Comparison of ENCODE assay signal across 13 mouse cellular contexts in genomic region chr15:92434605-92435004, GRCm38 (mm10). TPM values are rescaled to one million over a fixed set of nuclear protein-coding genes. Genes with fewer than 3 reads are reported as not detected.
A peak's percentile ranks its signal among the peaks of the same experiment; 100 is the strongest.
DNase-seq lines count a peak whose midpoint lies in the region; ATAC-seq and TF ChIP-seq lines count a peak whose summit lies in the region.
"Had no signal": no experiment of that assay in that cellular context is flagged by ENCODE, and none has a peak within 500 bp of the region (broad histone marks: within the 10 kb centered on the region; RNA-seq: fewer than 3 reads in every experiment).

No protein-coding gene starts in this region.

- H3K79me2 ChIP-seq in heart, adult 2 months (replicated peaks; ENCODE audit: control insufficient read depth, insufficient read depth, low read length), result no peaks in the 10 kb centered on the region

- WGBS in heart, adult 2 months, result 8% methylated on average over 6 of the region's 6 CpGs
- WGBS in lung, postnatal 0 days, result 4% methylated on average over 6 of the region's 6 CpGs

- no peak for DNase-seq in heart, adult 2 months
- no peak for DNase-seq in heart, postnatal 14 days
- DNase-seq in lung, postnatal 0 days (ENCODE audit: low spot score), result peak; percentile 57
- no peak for DNase-seq in lung, postnatal 14 days
- peak; percentile 2 for DNase-seq in c-Kit-positive CD71-positive TER-119-negative erythroid progenitor cells, embryonic 14.5 days (ENCODE audit: low read depth)
- DNase-seq in retina, postnatal 7 days (ENCODE audit: low read depth, low spot score), result peak; percentile 39
- DNase-seq in layer of hippocampus, adult 8-10 months (ENCODE audit: low spot score in 2 of 2), result no peak
- DNase-seq in urinary bladder, postnatal 4 days (ENCODE audit: low spot score in 2 of 2), result no peak
- DNase-seq: kidney, postnatal 4 days; thymus, postnatal 4 days had no signal

- H3K4me2 ChIP-seq in lung, postnatal 0 days (replicated peaks; ENCODE audit: low read depth, low read length), result no peak overlapping the region
- H3K4me2 ChIP-seq: heart, embryonic 12.5 days; liver, embryonic 15.5 days; neural tube, embryonic 12.5 days had no signal

- TF ChIP-seq EP300 in heart, adult 2 months (IDR thresholded peaks at IDR 0.05; ENCODE audit: insufficient read depth, low read depth, low read length), result no peak
- no peak for TF ChIP-seq EP300 in lung, postnatal 0 days (IDR thresholded peaks at IDR 0.05)

- H3K4me1 ChIP-seq in heart, adult 2 months (ENCODE audit: control insufficient read depth, insufficient read depth, low read length), result no peaks in the 10 kb centered on the region
- no peaks in the 10 kb centered on the region for H3K4me1 ChIP-seq in lung, postnatal 0 days (ENCODE audit: insufficient read depth, low read depth, low read length)
- H3K4me1 ChIP-seq: heart, embryonic 12.5 days; liver, embryonic 15.5 days; neural tube, embryonic 12.5 days had no signal

- H3K9me3 ChIP-seq in lung, postnatal 0 days (ENCODE audit: low read length), result no peaks in the 10 kb centered on the region
- H3K9me3 ChIP-seq: heart, embryonic 12.5 days; liver, embryonic 15.5 days; neural tube, embryonic 12.5 days had no signal

- H3K27ac ChIP-seq in heart, adult 2 months, result no peak overlapping the region
- no peak overlapping the region for H3K27ac ChIP-seq in lung, postnatal 0 days (ENCODE audit: low read length)
- H3K27ac ChIP-seq: liver, embryonic 15.5 days; neural tube, embryonic 12.5 days had no signal

- H3K36me3 ChIP-seq in heart, adult 2 months (ENCODE audit: control insufficient read depth, insufficient read depth, low read length), result no peaks in the 10 kb centered on the region
- H3K36me3 ChIP-seq in lung, postnatal 0 days (ENCODE audit: insufficient read depth, low read length), result no peaks in the 10 kb centered on the region
- H3K36me3 ChIP-seq: heart, embryonic 12.5 days; liver, embryonic 15.5 days; neural tube, embryonic 12.5 days had no signal

- TF ChIP-seq CTCF in heart, adult 2 months (IDR thresholded peaks at IDR 0.05), result peak; percentile 76
- TF ChIP-seq CTCF in lung, postnatal 0 days (IDR thresholded peaks at IDR 0.05), result peak; percentile 68

- H3K4me3 ChIP-seq in heart, adult 2 months, result no peak overlapping the region
- H3K4me3 ChIP-seq in lung, postnatal 0 days (ENCODE audit: low read depth, low read length), result no peak overlapping the region
- H3K4me3 ChIP-seq: heart, embryonic 12.5 days; liver, embryonic 15.5 days; neural tube, embryonic 12.5 days had no signal

- no peak for ATAC-seq in lung, postnatal 0 days

- no peaks in the 10 kb centered on the region for H3K27me3 ChIP-seq in heart, adult 2 months (ENCODE audit: control insufficient read depth, insufficient read depth, low read length)
- H3K27me3 ChIP-seq in lung, postnatal 0 days (replicated peaks; ENCODE audit: insufficient read depth, low read length), result no peaks in the 10 kb centered on the region
- H3K27me3 ChIP-seq: heart, embryonic 12.5 days; liver, embryonic 15.5 days; neural tube, embryonic 12.5 days had no signal

- intact Hi-C loops in heart, adult 2 months (cut with DNase I), result loop anchor here (2.0 to 5.0 kb wide), 2 partner anchors 172 to 782 kb away; no protein-coding TSS in a partner anchor
- intact Hi-C loops in heart, postnatal 14 days (cut with DNase I), result loop anchor here (2.0 kb wide), 2 partner anchors 170 to 782 kb away; no protein-coding TSS in a partner anchor

- no peak overlapping the region for H3K9ac ChIP-seq in heart, adult 2 months (ENCODE audit: low read depth, low read length)
- no peak overlapping the region for H3K9ac ChIP-seq in lung, postnatal 0 days (replicated peaks; ENCODE audit: low read depth)
- H3K9ac ChIP-seq: heart, embryonic 12.5 days; liver, embryonic 15.5 days; neural tube, embryonic 12.5 days had no signal

- TF ChIP-seq POLR2A in heart, adult 2 months (IDR thresholded peaks at IDR 0.05; ENCODE audit: insufficient read depth, low read depth, low read length), result no peak

RNA-seq across cellular contexts. Expression of gene Pdzrn4, which starts 37.9 kb away (rescaled TPM):
- 1 to 10 TPM; 2.7 to 3.5 TPM for total RNA-seq in heart, adult 2 months (2021)
- 0.90 and 1.7 TPM in 2 replicates for polyA plus RNA-seq in heart, adult 2 months (2012; rRNA removed)
- 1 to 10 TPM; 1.8 to 2.9 TPM for total RNA-seq in heart, postnatal 14 days (2021)
- polyA plus RNA-seq in lung, postnatal 0 days (2015; fragmentation: Nextera tagmentation; extraction: Ambion mirVana), result 0.60 and 0.70 TPM in 2 replicates
- 1 to 10 TPM; 6.7 to 9.2 (median 7.3) TPM for total RNA-seq in layer of hippocampus, adult 8-10 months (2022)

Comparison
In these comparisons a context has a peak if more than half of its experiments do, and no peak if none do; other contexts are left out.
1. DNase-seq: peak in lung, postnatal 0 days (single experiment), c-Kit-positive CD71-positive TER-119-negative erythroid progenitor cells, embryonic 14.5 days (single experiment) and retina, postnatal 7 days (single experiment); none in heart, adult 2 months (0 of 2), heart, postnatal 14 days (0 of 2), lung, postnatal 14 days (single experiment), layer of hippocampus, adult 8-10 months (0 of 2) and urinary bladder, postnatal 4 days (0 of 2).